Mouse (Mus musculus): ENCODE measurements at regions not wholly inside any gene's neighbourhood (a gene's known extent, or its start where the extent isn't known, plus 50 kb on each side); places are given as distances from the start of the nearest gene placed in this dataset.

DNA sequence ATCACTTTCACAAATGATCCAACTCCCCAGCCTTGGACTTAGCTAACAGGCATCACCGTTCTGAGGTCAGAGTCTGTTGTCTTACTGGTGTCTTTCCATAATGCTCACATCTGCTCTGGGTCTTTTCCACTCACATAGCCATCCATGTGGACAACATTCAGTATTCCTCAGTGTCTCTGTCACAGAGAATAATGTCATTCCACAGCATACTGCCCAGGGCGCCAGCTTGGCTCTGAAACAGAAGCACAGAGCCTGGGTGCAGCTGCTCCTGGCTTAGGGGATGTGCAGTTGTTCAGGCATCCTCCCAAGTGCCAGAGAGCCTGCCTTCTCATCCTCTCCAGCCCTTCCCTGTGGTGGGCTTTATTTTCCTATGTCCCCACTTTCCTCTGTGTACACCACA is 226.7 kb upstream of the Mki67 start:
- no peak for TF ChIP-seq CTCF (IDR thresholded peaks at IDR 0.05)
- Histone ChIP-seq H3K27ac (no peak overlapping the region), H3K4me3 (no peak overlapping the region)
- DNase-seq (ENCODE audit: extremely low spot score in 1 of 2, low spot score in 2 of 2), result no peak
- intact Hi-C loops (cut with DNase I), result no loop called here

DNA sequence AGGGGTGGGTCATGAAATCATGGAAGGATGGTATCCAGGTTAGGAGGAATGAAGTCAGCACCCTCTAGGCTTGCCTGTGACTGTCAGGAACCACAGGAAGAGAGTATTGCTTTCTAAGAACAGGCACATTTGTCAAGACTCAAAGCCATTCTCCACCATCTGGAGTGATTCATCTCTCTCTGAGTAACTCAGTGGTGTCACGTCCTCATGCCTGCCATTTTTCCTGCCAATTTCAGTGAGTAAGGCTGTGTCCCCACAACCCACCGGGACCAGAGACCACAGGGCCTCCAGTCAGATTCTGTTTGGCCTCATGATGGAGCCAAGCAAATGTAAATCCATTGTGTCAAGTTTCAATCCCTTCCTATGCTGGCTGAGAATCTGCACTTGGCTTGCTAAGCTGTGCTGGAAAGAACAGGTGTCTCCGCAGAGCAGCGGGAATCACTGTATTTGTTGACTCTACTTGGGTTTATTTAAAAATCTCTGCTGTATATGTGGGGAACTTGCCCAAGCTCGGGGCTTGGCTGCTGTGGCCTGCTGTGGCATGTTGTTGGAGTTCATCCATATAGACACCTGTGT is 230.0 kb upstream of the Mki67 start:
- intact Hi-C loops (cut with DNase I), result no loop called here
- H3K4me3 ChIP-seq, result no peak overlapping the region
- no peak for DNase-seq (ENCODE audit: extremely low spot score in 1 of 2, low spot score in 2 of 2)
- no peak overlapping the region for H3K27ac ChIP-seq
- no peak for TF ChIP-seq CTCF (IDR thresholded peaks at IDR 0.05)

DNA sequence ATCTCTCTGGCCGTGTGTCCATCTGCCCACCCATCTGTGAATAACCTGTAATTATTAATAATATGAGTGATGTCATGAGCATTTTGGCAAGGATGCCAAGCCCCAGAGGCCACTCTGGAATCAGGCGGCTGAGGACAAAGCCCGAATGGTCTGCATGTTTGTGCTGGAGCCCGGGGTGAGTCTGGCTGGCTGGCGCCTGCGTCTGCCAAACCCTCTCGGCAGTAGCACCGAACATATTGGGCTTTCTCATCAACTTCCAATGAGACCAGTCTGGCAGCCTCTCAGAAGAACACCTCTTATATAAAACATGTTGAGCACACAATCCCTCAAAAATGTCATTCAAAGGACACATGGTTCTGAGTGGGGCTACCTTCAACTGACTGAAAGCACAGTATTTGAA is 244.9 kb upstream of the Mki67 start:
- H3K27ac ChIP-seq, result no peak overlapping the region
- H3K4me3 ChIP-seq, result no peak overlapping the region
- TF ChIP-seq CTCF (IDR thresholded peaks at IDR 0.05), result no peak
- DNase-seq (ENCODE audit: extremely low spot score in 1 of 2, low spot score in 2 of 2), result peak in 1 of 2 experiments; percentile 33
- intact Hi-C loops (cut with DNase I), result no loop called here

DNA sequence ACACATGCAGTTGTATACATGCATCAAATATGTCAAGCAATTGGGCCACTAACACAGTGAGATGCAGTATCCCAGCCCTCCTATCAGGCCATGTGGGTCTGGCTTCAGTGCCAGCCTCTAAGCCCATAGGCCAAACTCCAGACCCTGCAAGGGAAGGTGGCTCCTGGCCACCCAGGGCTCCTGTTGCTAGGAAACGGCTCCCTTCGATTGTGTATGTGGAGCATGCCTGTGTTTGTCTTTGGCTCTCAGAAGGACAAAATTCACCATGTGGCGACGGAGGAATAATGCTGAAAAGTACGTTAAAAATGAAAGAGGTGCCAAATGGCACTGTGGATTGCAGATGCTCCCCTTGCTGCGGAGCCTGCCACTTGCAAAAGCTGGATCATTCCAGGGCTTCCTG is 249.4 kb upstream of the Mki67 start:
- TF ChIP-seq CTCF (IDR thresholded peaks at IDR 0.05), result no peak
- H3K27ac ChIP-seq, result no peak overlapping the region
- no peak overlapping the region for H3K4me3 ChIP-seq
- intact Hi-C loops (cut with DNase I), result no loop called here
- peak in 1 of 2 experiments; percentile 11 for DNase-seq (ENCODE audit: extremely low spot score in 1 of 2, low spot score in 2 of 2)

DNA sequence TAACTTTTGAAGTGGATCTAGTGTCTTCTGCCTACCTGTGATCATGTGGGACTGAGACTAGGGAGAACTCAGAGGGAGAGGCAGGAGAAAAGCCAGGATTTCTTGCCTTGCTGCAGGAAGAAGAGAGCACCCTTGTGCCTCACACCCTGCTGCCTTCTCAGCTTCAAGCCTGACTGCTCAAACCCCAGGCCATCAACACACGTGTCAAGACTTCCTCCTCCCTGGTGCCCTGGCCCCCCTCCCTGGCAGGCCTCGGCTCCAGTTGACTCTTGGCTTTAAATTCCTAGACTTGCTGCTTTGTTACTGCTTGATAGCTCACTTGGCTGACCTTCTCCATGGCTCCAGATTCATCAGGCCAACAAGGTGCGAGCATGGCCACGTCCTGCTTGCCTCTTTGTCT is 250.1 kb upstream of the Mki67 start:
- TF ChIP-seq CTCF (IDR thresholded peaks at IDR 0.05), result no peak
- intact Hi-C loops (cut with DNase I), result no loop called here
- no peak overlapping the region for H3K27ac ChIP-seq
- no peak overlapping the region for H3K4me3 ChIP-seq
- DNase-seq (ENCODE audit: extremely low spot score in 1 of 2, low spot score in 2 of 2), result no peak

DNA sequence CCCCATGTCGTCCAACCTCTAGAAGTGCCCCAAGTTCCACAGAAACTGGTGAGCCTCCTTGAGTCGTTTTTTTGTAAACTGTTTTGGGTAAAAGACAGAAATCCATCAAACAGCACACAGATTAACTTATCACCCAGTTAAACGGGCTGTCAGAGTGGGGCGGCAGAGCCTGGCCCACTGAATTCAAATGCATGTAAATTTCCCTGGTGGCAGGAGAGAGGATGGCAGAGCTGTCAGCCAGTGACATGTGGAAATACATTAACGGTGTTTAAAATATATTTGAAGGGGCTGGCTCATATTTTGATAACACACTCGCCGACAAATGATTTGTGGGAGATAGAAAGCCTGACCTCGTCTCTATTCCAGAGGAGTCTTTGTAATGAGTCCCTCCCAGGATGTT is 252.5 kb upstream of the Mki67 start:
- intact Hi-C loops (cut with DNase I), result no loop called here
- no peak for DNase-seq (ENCODE audit: extremely low spot score in 1 of 2, low spot score in 2 of 2)
- Histone ChIP-seq H3K27ac (no peak overlapping the region), H3K4me3 (no peak overlapping the region)
- TF ChIP-seq CTCF (IDR thresholded peaks at IDR 0.05), result no peak

DNA sequence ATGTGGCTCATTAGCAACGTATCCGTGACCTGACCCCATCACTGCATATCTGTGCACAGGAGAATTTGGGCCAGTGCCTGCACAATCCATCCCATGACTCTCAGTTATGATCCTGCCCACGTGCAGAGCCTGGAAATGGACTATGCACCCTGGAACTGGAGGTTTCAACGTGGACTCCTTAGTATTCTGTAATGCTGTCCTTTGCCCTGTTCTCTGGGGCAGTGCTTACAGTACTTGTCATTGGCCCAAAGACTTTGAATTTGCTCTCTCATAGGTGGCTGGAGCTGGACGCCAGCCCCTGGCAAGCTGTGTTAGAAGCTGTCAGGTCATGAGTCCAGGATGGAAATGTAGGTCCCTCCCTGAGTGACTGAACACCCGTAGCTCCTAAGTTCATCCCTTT is 269.9 kb upstream of the Mki67 start:
- Histone ChIP-seq H3K4me3 (no peak overlapping the region), H3K27ac (no peak overlapping the region)
- no peak for DNase-seq (ENCODE audit: extremely low spot score in 1 of 2, low spot score in 2 of 2)
- intact Hi-C loops (cut with DNase I), result no loop called here
- no peak for TF ChIP-seq CTCF (IDR thresholded peaks at IDR 0.05)

DNA sequence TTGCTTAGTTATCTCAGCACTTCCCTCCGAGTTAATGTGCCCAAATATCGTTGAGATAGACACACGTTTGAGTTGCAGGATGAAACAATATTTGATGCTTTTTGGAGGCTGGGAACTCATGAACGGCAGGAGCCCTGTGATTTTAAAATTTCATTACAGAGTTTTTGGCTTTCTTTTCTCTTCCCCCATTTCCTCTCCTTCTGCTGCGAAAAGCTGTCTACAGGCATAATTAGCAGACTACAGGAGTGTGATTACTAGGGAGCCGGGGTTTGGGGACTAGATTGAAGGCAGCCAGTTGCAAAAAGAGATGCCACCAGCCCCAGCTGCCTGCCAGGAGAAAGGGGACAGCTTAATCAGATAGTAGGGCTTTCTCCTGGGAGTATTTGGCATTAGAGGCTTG is 274.2 kb upstream of the Mki67 start:
- intact Hi-C loops (cut with DNase I), result no loop called here
- DNase-seq (ENCODE audit: extremely low spot score in 1 of 2, low spot score in 2 of 2), result no peak
- no peak overlapping the region for H3K4me3 ChIP-seq
- TF ChIP-seq CTCF (IDR thresholded peaks at IDR 0.05), result no peak
- no peak overlapping the region for H3K27ac ChIP-seq

DNA sequence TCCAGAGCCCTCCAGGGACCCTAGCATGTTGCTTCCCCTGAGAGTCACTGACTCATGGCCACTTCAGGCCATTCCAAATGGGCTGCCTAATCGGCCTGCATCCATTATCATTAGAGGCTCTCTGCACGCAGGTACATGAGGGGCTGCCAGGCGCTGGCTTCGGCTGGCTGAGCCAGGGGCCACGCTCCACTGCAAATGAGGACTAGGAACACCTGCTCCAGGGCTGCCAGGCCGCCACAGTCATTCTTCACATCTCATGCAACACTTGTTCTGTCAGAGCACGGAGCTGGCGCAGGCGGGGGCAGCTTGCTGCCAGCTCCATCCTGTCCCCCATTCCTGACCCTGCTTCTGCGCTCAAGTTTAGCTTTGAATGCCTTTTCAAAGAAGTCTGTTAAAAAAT is 280.7 kb upstream of the Mki67 start:
- Histone ChIP-seq H3K27ac (no peak overlapping the region), H3K4me3 (no peak overlapping the region)
- no peak for DNase-seq (ENCODE audit: extremely low spot score in 1 of 2, low spot score in 2 of 2)
- no peak for TF ChIP-seq CTCF (IDR thresholded peaks at IDR 0.05)
- intact Hi-C loops (cut with DNase I), result no loop called here

DNA sequence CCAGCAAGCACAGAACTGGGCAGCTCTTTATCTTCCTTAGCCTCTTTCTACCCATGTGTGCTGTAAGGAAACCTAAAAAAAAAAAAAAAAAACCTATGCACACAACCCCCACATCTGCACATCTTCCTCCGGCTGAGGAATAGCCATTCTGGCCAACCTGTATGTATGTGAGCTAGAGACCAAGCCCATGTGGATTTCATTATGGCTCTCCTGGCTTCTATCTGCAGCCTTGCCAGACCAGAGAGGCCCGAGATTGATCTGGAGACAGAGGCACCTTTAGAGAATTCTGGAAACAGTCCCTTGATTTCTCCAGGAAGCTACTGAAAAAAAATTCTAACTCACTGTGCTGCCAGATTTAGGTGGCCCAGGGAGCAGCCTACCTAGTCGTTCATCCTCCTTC is 281.5 kb upstream of the Mki67 start:
- TF ChIP-seq CTCF (IDR thresholded peaks at IDR 0.05), result no peak
- intact Hi-C loops (cut with DNase I), result no loop called here
- no peak for DNase-seq (ENCODE audit: extremely low spot score in 1 of 2, low spot score in 2 of 2)
- Histone ChIP-seq H3K27ac (no peak overlapping the region), H3K4me3 (no peak overlapping the region)

DNA sequence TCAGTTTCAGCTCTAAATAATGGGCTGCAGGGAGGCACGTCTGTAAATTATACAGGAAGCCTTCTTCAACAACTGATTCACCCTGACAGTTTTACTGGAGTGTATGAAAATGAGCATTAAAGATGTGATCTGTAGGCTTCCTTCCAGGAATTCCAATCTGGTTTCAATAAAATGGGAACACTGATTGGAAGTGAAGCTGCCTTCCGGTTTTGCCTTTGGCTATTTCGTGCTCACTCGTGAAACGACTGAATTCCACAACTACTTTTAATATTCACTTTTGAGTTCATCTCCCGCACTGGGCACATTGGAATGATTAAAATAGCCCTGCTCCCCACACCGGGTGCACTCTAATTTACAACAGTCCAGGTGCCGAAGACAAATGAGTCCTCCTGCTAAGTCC is 286.2 kb upstream of the Mki67 start:
- no peak overlapping the region for H3K27ac ChIP-seq
- DNase-seq (ENCODE audit: extremely low spot score in 1 of 2, low spot score in 2 of 2), result no peak
- intact Hi-C loops (cut with DNase I), result no loop called here
- TF ChIP-seq CTCF (IDR thresholded peaks at IDR 0.05), result no peak
- no peak overlapping the region for H3K4me3 ChIP-seq

DNA sequence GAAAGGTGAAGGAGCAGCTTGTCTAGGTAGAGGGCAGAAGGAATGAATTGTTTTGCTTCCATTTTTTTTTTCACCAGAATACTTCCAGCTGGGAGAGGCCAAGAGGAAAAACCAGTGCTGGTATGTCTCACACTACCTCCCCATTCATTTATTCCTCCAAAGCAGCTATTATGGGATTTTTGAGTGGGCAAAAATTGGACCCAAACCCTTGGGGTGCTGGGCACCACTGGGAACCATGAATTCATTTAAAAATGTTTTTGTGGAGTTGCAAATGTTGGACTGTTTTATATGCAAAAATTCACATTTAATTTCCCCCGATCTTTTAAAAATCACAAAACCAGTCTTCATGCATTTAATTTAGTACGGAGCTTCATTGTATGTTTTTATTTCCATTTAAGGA is 287.1 kb upstream of the Mki67 start:
- no peak for TF ChIP-seq CTCF (IDR thresholded peaks at IDR 0.05)
- intact Hi-C loops (cut with DNase I), result no loop called here
- no peak for DNase-seq (ENCODE audit: extremely low spot score in 1 of 2, low spot score in 2 of 2)
- Histone ChIP-seq H3K4me3 (no peak overlapping the region), H3K27ac (no peak overlapping the region)

DNA sequence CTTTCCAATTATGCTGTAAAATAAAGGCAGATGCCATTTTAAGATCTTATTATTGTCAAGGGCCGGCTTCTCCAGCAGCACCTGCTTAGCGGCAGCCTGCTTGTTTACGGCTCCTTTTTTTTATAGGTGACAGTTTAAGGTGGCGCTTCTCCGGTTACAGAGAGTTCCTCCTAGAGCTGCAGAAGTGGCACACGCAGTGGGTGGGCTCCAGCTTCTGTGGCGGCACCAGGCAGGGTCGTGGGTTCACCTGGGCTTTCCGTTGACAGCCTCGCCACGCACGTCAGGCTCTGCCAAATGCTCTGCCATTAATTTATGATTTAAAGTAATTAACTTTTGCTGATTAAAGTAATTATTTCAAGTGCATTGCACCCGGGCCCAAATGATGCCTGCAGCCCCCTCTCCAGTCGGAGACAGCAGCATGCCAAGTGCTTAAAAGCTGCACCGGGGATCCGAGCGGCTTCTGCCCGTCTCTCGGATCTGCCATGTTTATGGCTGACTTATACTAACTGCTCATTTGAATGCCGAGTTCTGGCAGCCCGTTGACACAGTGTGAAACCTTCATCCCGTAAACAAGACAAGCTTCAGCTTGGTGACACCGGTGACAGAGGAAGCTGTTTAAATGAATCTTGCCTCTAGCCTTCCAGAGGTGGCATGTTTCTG is 291.8 kb upstream of the Mki67 start:
- intact Hi-C loops (cut with DNase I), result no loop called here
- Histone ChIP-seq H3K4me3 (no peak overlapping the region), H3K27ac (no peak overlapping the region)
- no peak for DNase-seq (ENCODE audit: extremely low spot score in 1 of 2, low spot score in 2 of 2)
- TF ChIP-seq CTCF (IDR thresholded peaks at IDR 0.05), result no peak

All from left cerebral cortex, adult 2 months (tissue).